Mouse (Mus musculus): ENCODE results near the gene Kcnj9.

Kcnj9 gene

GRCm38 (mm10) chr1:172333512-172333911 lies 4.4 kb upstream of the Kcnj9 start:
- no peak for DNase-seq (ENCODE audit: low read depth)

GRCm38 (mm10) chr1:172332925-172333324 lies 3.8 kb upstream of the Kcnj9 start:
- no peak for DNase-seq (ENCODE audit: low read depth)

DNA sequence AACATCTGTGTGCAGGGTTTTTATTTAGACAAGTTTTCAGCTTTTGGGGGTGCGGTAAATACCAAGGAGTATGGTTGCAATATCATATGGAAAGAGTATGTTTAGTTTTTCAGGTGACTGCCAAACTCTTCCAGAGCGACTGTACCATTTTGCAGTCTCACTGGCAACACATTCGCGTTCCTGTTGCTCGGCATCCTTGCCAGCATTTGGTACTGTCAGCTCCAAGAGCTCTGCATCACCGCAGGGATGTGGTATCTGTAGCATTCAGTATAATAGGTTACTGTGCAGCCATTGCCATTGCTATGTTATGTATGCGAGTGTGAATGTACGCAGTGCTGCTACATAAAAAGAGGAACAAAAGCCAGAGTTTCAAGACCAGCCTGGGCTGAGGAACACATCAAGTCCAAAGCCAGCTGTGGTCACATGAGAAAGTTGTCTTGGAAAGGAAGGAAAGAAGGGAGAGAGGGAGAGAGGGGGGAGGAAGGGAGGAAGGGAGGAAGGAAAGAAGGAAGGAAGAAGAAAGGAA lies 2.4 kb upstream of the Kcnj9 start:
- no peak for DNase-seq (ENCODE audit: low read depth)

GRCm38 (mm10) chr1:172329616-172330015 lies 498 bp upstream of the Kcnj9 start:
- DNase-seq (ENCODE audit: low read depth): no peak

DNA sequence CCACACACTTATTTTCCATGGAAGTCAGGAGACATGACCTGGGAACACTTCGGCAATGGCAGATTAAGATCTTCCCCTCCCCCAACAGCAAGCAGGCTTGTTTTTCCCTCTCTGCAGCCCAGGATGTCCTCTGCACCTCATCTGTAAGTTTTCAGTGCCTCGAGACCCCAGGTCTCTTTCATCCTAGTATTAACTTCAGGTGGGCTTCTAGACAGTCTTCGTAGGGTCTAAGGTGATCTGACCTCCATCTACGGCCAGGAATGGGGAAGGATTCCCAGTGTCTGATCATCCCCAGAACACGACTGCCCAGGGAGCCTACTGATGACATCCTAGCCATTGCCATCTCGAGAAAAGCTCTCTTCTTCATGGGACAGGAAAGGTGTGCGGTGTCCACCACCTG lies 657 bp downstream of the Kcnj9 start:
- no peak for DNase-seq (ENCODE audit: low read depth)

DNA sequence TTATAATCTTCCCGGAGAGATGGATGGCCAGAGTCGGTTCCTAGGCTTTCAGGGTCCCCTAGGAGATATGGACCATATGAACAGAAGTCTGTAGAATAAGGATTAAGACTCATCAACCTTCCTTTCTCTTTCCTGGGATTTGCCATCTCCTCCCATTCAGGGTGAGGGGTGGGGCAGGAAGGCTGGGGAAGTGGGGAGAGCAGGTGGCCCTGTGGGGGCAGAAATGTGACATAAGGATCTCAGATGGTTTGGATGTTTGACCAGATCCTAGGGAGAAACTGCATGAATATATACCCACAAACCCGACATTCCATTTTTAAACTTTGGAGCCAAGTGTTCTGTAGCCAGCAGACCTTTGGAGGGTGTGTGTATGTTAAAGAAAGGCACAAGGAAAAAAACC lies 1.1 kb downstream of the Kcnj9 start:
- DNase-seq (ENCODE audit: low read depth): no peak

DNA sequence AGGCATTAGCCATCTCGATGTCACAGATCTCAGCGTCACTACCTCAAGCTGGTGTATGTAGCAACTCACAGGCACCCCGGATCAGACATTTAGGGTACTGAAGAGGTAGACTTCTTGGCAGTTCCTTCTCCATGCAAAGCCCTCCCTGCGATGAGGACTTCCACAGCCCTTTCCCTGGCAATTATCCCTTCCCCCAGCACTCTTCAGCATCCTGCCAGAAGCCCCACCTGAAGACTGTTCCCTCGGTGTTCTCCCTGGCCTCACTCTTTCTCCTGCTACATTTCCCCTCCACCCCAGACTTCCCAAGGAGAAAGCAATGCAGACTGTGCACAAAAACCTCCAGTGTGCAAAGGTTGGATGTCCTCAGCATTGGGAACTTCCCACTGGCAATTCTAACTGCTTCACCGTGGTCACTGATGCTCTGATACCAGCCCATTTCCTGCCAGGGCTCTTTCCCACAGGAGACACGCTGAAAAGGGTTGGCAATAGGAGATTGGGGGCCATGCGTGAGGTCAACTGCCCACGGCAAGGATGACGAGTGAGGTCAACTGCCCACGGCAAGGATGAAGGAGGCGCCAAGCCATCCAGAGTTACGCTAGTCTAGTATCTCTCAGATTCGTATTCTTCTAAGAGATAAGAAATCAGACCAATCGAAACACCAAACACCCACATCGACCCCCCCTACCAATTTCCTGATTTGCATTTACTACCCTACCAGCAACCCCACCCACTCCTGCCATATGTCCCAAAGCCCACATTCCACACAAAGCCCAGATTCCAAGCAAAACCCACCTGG lies 1.7 kb downstream of the Kcnj9 start:
- DNase-seq (ENCODE audit: low read depth): no peak

DNA sequence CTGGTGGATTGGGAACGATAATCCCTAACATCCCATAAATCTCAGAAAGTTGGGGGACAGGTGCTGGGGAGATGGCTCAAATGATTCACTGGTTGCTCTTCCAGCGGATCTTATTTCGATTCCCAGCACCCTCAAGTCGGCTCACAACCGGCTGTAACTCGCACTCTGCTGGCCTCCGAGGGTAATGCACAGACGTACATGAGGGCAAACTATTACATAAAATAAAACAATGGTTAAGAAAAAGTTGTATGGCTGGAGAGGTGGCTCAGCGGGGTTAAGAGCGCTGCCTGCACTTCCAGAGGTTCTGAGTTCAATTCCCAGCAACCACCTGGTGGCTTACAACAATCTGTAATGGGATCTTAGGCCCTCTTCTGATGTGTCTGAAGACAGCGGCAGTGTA lies 2.4 kb downstream of the Kcnj9 start:
- DNase-seq (ENCODE audit: low read depth): peak; percentile 17

DNA sequence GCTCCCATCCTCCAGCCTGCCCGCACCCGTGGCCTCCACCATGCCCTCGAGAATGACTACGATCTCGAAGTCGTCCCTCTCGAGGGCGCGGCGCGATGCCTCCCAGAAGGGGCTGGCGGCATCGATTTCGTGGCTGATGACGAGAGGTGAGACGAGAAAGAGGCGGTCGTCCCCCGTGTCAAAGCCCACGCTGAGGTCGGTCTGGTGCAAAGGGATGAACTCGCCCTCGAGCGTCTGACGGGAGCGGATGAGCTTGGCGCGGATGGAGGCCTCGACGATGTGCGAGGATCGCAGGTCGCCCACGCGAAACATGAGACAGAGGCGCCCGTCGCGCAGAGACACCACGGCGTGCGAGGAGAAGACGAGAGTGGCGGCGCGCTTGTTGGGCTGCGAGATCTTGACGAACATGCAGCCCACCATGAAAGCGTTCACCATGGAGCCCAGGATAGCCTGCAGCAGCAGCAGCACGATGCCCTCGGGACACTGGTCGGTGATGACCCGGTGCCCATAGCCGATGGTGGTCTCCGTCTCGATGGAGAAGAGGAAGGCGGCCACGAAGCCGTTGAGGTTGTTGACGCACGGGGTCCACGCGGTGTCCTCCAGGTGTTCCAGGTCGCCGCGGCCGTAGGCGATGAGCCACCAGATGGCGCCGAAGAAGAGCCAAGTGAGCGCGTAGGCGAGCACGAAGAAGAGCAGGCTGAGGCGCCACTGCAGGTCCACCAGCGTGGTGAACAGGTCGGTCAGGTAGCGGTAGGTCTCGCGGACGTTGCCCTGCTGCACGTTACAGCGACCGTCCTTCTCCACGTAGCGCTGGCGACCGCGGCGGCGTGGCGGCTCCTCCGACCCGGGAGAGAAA lies 3.2 kb downstream of the Kcnj9 start:
- peak; percentile 78 for DNase-seq (ENCODE audit: low read depth)

- DNase-seq (ENCODE audit: low read depth): peak; percentile 86
These were observed 4.4 kb downstream of the Kcnj9 start for GRCm38 (mm10) chr1:172324725-172325124.

- no peak for DNase-seq (ENCODE audit: low read depth)
These were observed 5.2 kb downstream of the Kcnj9 start for GRCm38 (mm10) chr1:172323801-172324359.

GRCm38 (mm10) chr1:172323298-172323697 lies 5.8 kb downstream of the Kcnj9 start:
- DNase-seq (ENCODE audit: low read depth): no peak

DNA sequence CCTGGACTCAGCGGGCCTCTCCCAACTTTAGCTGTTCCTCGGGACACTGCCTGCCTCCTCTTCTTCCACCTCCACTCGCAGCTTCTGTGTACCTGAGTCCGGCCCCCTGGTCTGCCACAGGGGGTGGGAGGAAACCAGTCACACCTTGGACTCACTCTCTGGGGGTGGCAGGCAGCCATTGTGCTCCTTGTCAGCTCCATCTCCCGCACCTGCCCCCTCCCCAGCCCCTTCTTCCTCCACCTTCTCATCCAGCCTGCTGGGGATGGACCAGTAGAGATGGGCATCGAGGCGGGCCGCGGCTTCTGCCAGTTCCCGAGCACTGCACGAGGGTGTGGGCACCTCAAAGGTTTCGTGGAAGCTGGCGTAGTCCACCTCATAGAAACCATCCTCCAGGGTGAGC lies 6.4 kb downstream of the Kcnj9 start:
- no peak for DNase-seq (ENCODE audit: low read depth)

DNA sequence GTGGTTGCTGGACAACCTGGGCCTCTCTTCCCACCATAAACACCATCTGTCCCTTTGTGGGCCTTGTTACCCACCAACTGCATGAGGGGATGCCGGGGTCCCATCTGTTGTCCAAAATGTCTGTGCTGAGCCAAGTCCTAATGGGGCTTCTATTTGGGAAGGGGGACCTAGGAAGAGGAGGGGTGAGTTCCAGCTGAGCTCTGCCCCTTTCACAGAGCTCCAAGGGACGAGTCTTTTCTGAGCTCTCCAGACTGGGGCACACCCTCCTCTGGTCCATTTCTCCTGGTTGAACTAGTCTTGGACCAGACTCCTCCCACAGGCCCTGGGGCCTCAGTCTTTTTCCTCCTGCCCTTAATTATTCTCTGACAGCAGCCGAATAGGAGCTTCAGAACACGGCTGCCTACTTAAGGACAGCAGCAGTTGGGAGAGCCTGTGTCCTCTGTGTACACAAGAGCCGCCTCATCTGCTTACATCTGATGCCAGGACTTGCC lies 9.2 kb downstream of the Kcnj9 start:
- DNase-seq (ENCODE audit: low read depth): no peak

GRCm38 (mm10) chr1:172319346-172319745 lies 9.8 kb downstream of the Kcnj9 start:
- no peak for DNase-seq (ENCODE audit: low read depth)

DNA sequence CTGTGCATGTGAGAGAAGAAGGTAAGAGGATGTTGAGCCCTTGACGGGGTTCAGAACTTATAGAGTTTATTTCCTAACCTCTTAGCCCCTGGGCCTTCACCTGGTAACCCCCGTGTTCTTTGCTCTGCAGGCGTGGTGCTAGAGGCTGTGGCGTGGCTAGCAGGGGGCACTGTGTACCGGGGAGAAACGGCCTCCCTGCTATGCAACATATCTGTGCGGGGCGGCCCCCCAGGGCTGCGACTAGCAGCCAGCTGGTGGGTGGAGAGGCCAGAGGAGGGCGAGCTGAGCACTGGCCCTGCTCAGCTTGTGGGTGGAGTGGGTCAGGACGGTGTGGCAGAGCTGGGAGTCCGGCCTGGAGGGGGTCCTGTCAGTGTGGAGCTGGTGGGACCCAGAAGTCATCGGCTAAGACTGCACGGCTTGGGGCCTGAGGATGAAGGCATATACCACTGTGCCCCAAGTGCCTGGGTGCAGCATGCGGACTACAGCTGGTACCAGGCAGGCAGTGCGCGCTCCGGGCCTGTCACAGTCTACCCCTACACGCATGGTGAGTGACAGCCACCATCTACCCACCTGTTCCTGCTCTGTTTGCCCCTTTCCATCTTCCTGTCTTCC lies 10.6 kb downstream of the Kcnj9 start:
- no peak for DNase-seq (ENCODE audit: low read depth)

DNA sequence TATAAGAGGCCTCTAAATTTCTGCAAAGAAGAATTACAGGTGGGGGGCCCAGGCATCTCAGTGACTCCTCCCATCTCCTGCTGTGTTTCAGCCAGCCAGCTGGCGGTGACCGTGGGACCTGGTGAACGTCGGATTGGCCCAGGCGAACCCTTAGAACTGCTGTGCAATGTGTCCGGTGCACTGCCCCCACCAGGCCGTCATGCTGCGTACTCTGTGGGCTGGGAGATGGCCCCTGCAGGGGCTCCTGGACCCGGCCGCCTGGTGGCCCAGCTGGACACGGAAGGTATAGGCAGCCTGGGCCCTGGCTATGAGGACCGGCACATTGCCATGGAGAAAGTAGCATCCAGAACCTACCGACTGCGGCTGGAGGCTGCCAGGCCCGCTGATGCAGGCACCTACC lies 11.2 kb downstream of the Kcnj9 start:
- no peak for DNase-seq (ENCODE audit: low read depth)

DNA sequence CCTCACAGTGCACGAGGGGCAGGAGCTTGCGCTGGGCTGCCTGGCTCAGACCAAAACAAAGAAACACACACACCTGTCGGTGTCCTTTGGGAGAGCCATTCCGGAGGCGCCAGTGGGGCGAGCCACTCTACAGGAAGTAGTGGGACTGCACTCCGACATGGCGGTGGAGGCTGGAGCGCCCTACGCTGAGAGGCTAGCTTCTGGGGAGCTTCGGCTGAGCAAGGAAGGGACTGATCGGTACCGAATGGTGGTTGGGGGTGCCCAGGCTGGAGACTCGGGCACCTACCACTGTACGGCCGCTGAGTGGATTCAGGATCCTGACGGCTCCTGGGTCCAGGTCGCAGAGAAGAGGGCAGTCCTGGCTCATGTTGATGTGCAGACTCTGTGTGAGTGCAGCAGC lies 11.7 kb downstream of the Kcnj9 start:
- DNase-seq (ENCODE audit: low read depth): no peak

- DNase-seq (ENCODE audit: low read depth): no peak
These were observed 14.2 kb downstream of the Kcnj9 start for GRCm38 (mm10) chr1:172314911-172315310.

DNA sequence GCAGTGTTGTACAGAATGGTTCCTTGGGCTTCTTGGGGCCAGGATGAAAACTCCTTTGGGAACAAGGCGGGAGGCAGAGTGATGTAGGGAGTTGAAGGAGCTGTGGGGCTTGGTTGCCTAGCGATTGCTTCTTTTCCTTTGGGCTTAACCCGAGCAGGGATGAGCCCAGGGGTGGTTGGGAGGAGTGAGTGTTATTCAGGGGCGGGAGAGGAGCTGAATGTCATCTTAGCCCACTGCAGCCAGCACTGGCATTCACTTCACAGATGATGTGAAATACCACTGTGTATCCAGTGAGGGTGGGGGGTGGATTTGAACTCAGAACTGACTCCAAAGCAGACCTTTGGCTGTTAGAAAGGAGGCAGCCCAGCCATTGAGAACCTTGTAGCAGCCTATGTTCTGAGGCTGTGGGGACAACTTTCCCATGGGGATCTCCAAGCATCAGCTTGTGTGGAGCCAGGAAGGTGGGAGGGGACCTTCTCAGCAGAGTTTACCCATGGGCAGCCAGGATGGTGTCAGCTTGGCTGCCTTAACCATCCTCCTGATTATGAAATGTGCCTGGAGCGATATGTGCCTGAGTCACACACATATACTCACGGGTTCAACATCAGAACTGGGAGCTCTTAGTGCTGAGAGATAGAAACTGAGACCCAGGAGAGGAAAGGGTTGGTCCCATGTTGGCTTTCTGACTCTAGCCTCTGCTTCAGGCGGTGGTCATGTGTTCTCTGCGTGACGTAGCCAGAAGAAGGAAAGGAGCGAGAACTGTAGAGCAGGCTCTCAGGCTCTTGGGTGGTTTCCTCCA lies 15.3 kb downstream of the Kcnj9 start:
- peak; percentile 10 for DNase-seq (ENCODE audit: low read depth)
